Mouse (Mus musculus): ENCODE measurements around the gene Gm20388.

The Gm20388 gene

GRCm38 (mm10) chr8:124291693-124292092, 4381.1 kb downstream of the Gm20388 start:
- intact Hi-C loops (cut with DNase I), result no loop called here

- intact Hi-C loops (cut with DNase I), result no loop called here
These were observed 4382.3 kb downstream of the Gm20388 start for GRCm38 (mm10) chr8:124292965-124293364.

GRCm38 (mm10) chr8:124294425-124294824, 4383.8 kb downstream of the Gm20388 start:
- intact Hi-C loops (cut with DNase I), result no loop called here

GRCm38 (mm10) chr8:124294900-124295299, 4384.3 kb downstream of the Gm20388 start:
- intact Hi-C loops (cut with DNase I), result no loop called here

GRCm38 (mm10) chr8:124295357-124295756, 4384.7 kb downstream of the Gm20388 start:
- intact Hi-C loops (cut with DNase I), result no loop called here

- intact Hi-C loops (cut with DNase I), result no loop called here
These were observed 4390.9 kb downstream of the Gm20388 start for GRCm38 (mm10) chr8:124301512-124301911.

GRCm38 (mm10) chr8:124301935-124302555, 4391.4 kb downstream of the Gm20388 start:
- intact Hi-C loops (cut with DNase I), result no loop called here

GRCm38 (mm10) chr8:124303211-124303902, 4392.7 kb downstream of the Gm20388 start:
- intact Hi-C loops (cut with DNase I), result no loop called here

GRCm38 (mm10) chr8:124304141-124304540, 4393.5 kb downstream of the Gm20388 start:
- intact Hi-C loops (cut with DNase I), result no loop called here

- intact Hi-C loops (cut with DNase I), result no loop called here
These were observed 4395.9 kb downstream of the Gm20388 start for GRCm38 (mm10) chr8:124306574-124306973.

- intact Hi-C loops (cut with DNase I), result no loop called here
These were observed 4397.1 kb downstream of the Gm20388 start for GRCm38 (mm10) chr8:124307700-124308099.

GRCm38 (mm10) chr8:124310509-124310908, 4399.9 kb downstream of the Gm20388 start:
- intact Hi-C loops (cut with DNase I), result no loop called here

- intact Hi-C loops (cut with DNase I), result no loop called here
These were observed 4400.5 kb downstream of the Gm20388 start for GRCm38 (mm10) chr8:124311111-124311510.

- intact Hi-C loops (cut with DNase I), result no loop called here
These were observed 4401.1 kb downstream of the Gm20388 start for GRCm38 (mm10) chr8:124311723-124312122.

GRCm38 (mm10) chr8:124312228-124312627, 4401.6 kb downstream of the Gm20388 start:
- intact Hi-C loops (cut with DNase I), result no loop called here

GRCm38 (mm10) chr8:124314803-124315202, 4404.2 kb downstream of the Gm20388 start:
- intact Hi-C loops (cut with DNase I), result no loop called here

GRCm38 (mm10) chr8:124316466-124317136, 4406.0 kb downstream of the Gm20388 start:
- intact Hi-C loops (cut with DNase I), result no loop called here

GRCm38 (mm10) chr8:124317191-124317682, 4406.6 kb downstream of the Gm20388 start:
- intact Hi-C loops (cut with DNase I), result no loop called here

- intact Hi-C loops (cut with DNase I), result no loop called here
These were observed 4407.2 kb downstream of the Gm20388 start for GRCm38 (mm10) chr8:124317821-124318220.

- intact Hi-C loops (cut with DNase I), result no loop called here
These were observed 4408.1 kb downstream of the Gm20388 start for GRCm38 (mm10) chr8:124318612-124319315.

GRCm38 (mm10) chr8:124319316-124319652, 4408.6 kb downstream of the Gm20388 start:
- intact Hi-C loops (cut with DNase I), result no loop called here

Data from adrenal gland (tissue).